Mouse (Mus musculus): ENCODE results near the gene Hnrnph1.

- TF ChIP-seq CTCF (IDR thresholded peaks at IDR 0.05; ENCODE audit: low read depth) (no peak), EP300 (IDR thresholded peaks at IDR 0.05; ENCODE audit: low read depth) (no peak)
Measured at GRCm38 (mm10) chr11:50358950-50359861, 17.6 kb upstream of the Hnrnph1 start.
